Mouse (Mus musculus): ENCODE data around the gene Tfeb. TPM values are rescaled to one million over a fixed set of nuclear protein-coding genes. Genes with fewer than 3 reads are reported as not detected.

Tfeb gene
- polyA plus RNA-seq, 1 experiment from 2014 or later, result 17.8 TPM

- H3K4me3 ChIP-seq (ENCODE audit: low read depth, low read length), result no peak within 1 kb of the TSS
- TF ChIP-seq CTCF (IDR thresholded peaks at IDR 0.05) (no peak), EP300 (IDR thresholded peaks at IDR 0.05) (no peak)
- 41% methylated on average over 11 of the region's 11 CpGs for WGBS
- no peak within 1 kb of the TSS for H3K4me2 ChIP-seq (replicated peaks; ENCODE audit: low read depth, low read length)
- DNase-seq (ENCODE audit: low spot score) (no peak), ATAC-seq (no peak)
- no peak within 1 kb of the TSS for H3K27ac ChIP-seq (ENCODE audit: low read length)
- no peaks in the 10 kb centered on the region for H3K9me3 ChIP-seq (ENCODE audit: low read length)
- no peaks in the 10 kb centered on the region for H3K4me1 ChIP-seq (ENCODE audit: insufficient read depth, low read depth, low read length)
- H3K9ac ChIP-seq (replicated peaks; ENCODE audit: low read depth), result no peak within 1 kb of the TSS
- H3K27me3 ChIP-seq (replicated peaks; ENCODE audit: insufficient read depth, low read length), result no peaks in the 10 kb centered on the region
- H3K36me3 ChIP-seq (ENCODE audit: insufficient read depth, low read length), result no peaks in the 10 kb centered on the region
Measured at GRCm38 (mm10) chr17:47726566-47726965, 10.3 kb upstream of the Tfeb start, which contains the start of gene Pgc. Gene Pgc (plus strand): TSS chr17:47726842.

GRCm38 (mm10) chr17:47730633-47731575, 5.9 kb upstream of the Tfeb start:
- peak; percentile 76 for DNase-seq (ENCODE audit: low spot score)
- 39% methylated on average over 24 of the region's 24 CpGs for WGBS
- peak; percentile 83 for ATAC-seq
- no peak for TF ChIP-seq EP300 (IDR thresholded peaks at IDR 0.05)
- peak; percentile 62 for TF ChIP-seq CTCF (IDR thresholded peaks at IDR 0.05)
- H3K4me1 ChIP-seq (ENCODE audit: insufficient read depth, low read depth, low read length), result no peaks in the 10 kb centered on the region
- H3K9ac ChIP-seq (replicated peaks; ENCODE audit: low read depth), result no peak overlapping the region
- no peaks in the 10 kb centered on the region for H3K9me3 ChIP-seq (ENCODE audit: low read length)
- H3K36me3 ChIP-seq (ENCODE audit: insufficient read depth, low read length), result no peaks in the 10 kb centered on the region
- H3K4me2 ChIP-seq (replicated peaks; ENCODE audit: low read depth, low read length), result no peak overlapping the region
- no peak overlapping the region for H3K4me3 ChIP-seq (ENCODE audit: low read depth, low read length)
- no peak overlapping the region for H3K27ac ChIP-seq (ENCODE audit: low read length)
- H3K27me3 ChIP-seq (replicated peaks; ENCODE audit: insufficient read depth, low read length), result no peaks in the 10 kb centered on the region

- no peak overlapping the region for H3K4me3 ChIP-seq (ENCODE audit: low read depth, low read length)
- no peaks in the 10 kb centered on the region for H3K27me3 ChIP-seq (replicated peaks; ENCODE audit: insufficient read depth, low read length)
- H3K9ac ChIP-seq (replicated peaks; ENCODE audit: low read depth), result no peak overlapping the region
- WGBS, result 74% methylated on average over 14 of the region's 14 CpGs
- ATAC-seq (no peak), DNase-seq (ENCODE audit: low spot score) (no peak)
- H3K36me3 ChIP-seq (ENCODE audit: insufficient read depth, low read length), result no peaks in the 10 kb centered on the region
- peaks cover 4% of the 10 kb centered on the region; the same call in 1 of the 2 replicates for H3K4me1 ChIP-seq (ENCODE audit: insufficient read depth, low read depth, low read length)
- no peak overlapping the region for H3K27ac ChIP-seq (ENCODE audit: low read length)
- H3K9me3 ChIP-seq (ENCODE audit: low read length), result no peaks in the 10 kb centered on the region
- H3K4me2 ChIP-seq (replicated peaks; ENCODE audit: low read depth, low read length), result no peak overlapping the region
- no peak for TF ChIP-seq CTCF (IDR thresholded peaks at IDR 0.05)
- TF ChIP-seq EP300 (IDR thresholded peaks at IDR 0.05), result no peak
Measured at GRCm38 (mm10) chr17:47735553-47736100, 1.2 kb upstream of the Tfeb start.

- Histone ChIP-seq H3K9me3 (ENCODE audit: low read length) (no peaks in the 10 kb centered on the region), H3K4me3 (ENCODE audit: low read depth, low read length) (peak overlapping the region; percentile 85), H3K27ac (ENCODE audit: low read length) (peak overlapping the region; percentile 85), H3K4me2 (replicated peaks; ENCODE audit: low read depth, low read length) (peak overlapping the region; percentile 99), H3K9ac (replicated peaks; ENCODE audit: low read depth) (peak overlapping the region; percentile 69), H3K4me1 (ENCODE audit: insufficient read depth, low read depth, low read length) (peaks cover 4% of the 10 kb centered on the region; the same call in 1 of the 2 replicates), H3K27me3 (replicated peaks; ENCODE audit: insufficient read depth, low read length) (no peaks in the 10 kb centered on the region), H3K36me3 (ENCODE audit: insufficient read depth, low read length) (no peaks in the 10 kb centered on the region)
- ATAC-seq, result peak; percentile 90
- peak; percentile 90 for DNase-seq (ENCODE audit: low spot score)
- TF ChIP-seq EP300 (IDR thresholded peaks at IDR 0.05) (no peak), CTCF (IDR thresholded peaks at IDR 0.05) (no peak)
- WGBS, result under 1% methylated on average over 32 of the region's 60 CpGs
Measured at GRCm38 (mm10) chr17:47737271-47738065, 638 bp downstream of the Tfeb start.

- H3K4me2 ChIP-seq (replicated peaks; ENCODE audit: low read depth, low read length), result peak overlapping the region; percentile 99
- peaks cover 4% of the 10 kb centered on the region; the same call in 1 of the 2 replicates for H3K4me1 ChIP-seq (ENCODE audit: insufficient read depth, low read depth, low read length)
- H3K36me3 ChIP-seq (ENCODE audit: insufficient read depth, low read length), result no peaks in the 10 kb centered on the region
- 1% methylated on average over 46 of the region's 61 CpGs for WGBS
- peak; percentile 10 for ATAC-seq
- TF ChIP-seq EP300 (IDR thresholded peaks at IDR 0.05) (no peak), CTCF (IDR thresholded peaks at IDR 0.05) (no peak)
- peak overlapping the region; percentile 85 for H3K4me3 ChIP-seq (ENCODE audit: low read depth, low read length)
- peak; percentile 47 for DNase-seq (ENCODE audit: low spot score)
- H3K9me3 ChIP-seq (ENCODE audit: low read length), result no peaks in the 10 kb centered on the region
- no peaks in the 10 kb centered on the region for H3K27me3 ChIP-seq (replicated peaks; ENCODE audit: insufficient read depth, low read length)
- peak overlapping the region; percentile 85; the same call in 1 of the 2 replicates for H3K27ac ChIP-seq (ENCODE audit: low read length)
- H3K9ac ChIP-seq (replicated peaks; ENCODE audit: low read depth), result peak overlapping the region; percentile 12; the same call in 1 of the 2 replicates
Measured at GRCm38 (mm10) chr17:47738066-47738878, 1.4 kb downstream of the Tfeb start.

Measured in lung, postnatal 0 days (tissue).